Mouse (Mus musculus): ENCODE measurements around the gene Rbmxl1.

Gene Rbmxl1

DNA sequence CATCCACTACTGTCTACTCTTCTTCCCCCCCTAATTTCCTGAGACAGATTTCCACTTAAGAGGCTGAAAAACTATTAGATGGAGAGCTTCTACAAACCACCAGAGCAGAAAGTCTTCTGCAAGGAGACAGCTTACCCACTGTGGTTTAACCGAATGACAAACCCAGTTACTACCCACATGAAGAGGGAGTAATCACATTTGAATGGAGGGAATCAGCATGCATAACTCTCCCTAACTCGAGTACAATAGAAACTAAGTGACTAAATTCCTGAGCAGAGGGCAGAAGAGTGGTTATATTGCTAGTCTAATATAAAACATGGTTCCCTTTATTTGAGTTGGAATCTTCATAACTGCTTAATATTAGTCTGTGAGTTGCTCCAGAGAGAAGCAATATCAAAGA is 15.7 kb downstream of the Rbmxl1 start:
- no peak for DNase-seq (ENCODE audit: low spot score)

GRCm38 (mm10) chr8:78489733-78490132 is 19.0 kb downstream of the Rbmxl1 start:
- no peak for DNase-seq (ENCODE audit: low spot score)

GRCm38 (mm10) chr8:78477051-78477829 is 31.5 kb downstream of the Rbmxl1 start:
- no peak for DNase-seq (ENCODE audit: low spot score)

DNA sequence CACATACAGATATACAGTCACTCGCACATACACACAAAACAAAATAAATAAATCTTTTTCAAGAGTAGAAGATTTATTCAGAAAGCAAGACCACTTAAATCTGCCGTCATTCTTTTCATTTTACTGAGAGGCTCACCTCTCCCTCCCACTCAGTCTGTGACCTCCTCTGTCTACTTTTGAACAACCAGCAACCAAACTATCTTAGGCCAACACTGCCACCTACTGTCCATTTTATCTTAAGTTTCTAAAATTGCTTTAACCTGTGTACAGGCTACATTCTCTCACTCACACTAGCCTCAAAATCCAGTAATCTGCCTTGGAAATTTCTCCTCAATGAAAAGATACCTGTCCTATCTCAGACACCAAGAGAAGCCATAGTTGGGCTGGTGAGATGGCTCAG is 40.8 kb downstream of the Rbmxl1 start:
- no peak for DNase-seq (ENCODE audit: low spot score)

DNA sequence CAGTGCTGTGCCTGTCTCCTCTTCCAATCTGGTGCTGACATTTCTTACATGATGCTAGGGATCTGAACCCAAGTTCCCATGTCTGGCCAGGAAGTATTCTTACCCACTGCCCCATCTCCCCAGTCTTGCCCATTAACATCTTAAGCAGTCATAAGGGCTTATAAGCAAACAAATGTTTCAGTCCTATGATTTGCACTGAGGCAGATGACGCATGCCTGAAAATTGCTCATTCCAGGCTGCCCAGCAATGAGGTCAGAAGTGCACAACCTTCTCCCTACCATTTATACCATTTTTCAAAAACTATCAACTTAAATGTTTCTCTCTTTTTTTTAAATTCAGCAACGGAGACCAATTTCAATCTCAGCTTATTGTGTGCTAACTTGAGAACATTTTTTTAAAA is 44.8 kb downstream of the Rbmxl1 start:
- DNase-seq (ENCODE audit: low spot score) = no peak

- DNase-seq (ENCODE audit: low spot score) = no peak
Measured at GRCm38 (mm10) chr8:78456441-78456840, 52.3 kb downstream of the Rbmxl1 start.

Data from testis, postnatal 10 days (tissue).